Comparison of ENCODE assay signal across 11 mouse cellular contexts in the genomic region with DNA sequence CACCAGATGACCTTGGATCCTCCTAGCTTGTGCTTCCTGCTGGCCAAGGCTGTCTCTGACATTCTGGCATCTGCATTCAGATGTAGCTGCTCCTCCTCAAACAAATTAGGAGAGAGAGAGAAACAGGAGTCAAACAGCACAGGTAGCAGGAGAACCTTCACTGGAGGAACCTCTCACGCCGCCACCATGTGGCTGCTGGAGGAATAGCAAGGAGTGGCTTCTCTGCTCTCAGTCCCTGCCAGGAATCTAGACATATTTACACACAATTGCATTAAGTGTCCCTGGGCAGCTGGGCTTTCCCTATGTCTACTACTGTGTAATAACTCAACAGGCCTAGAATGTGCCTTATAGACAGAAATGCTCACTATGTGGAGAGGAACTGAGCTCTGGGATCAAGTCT. TPM values are rescaled to one million over a fixed set of nuclear protein-coding genes. Genes with fewer than 3 reads are reported as not detected.
A peak's percentile ranks its signal among the peaks of the same experiment; 100 is the strongest.
DNase-seq lines count a peak whose midpoint lies in the region; ATAC-seq and TF ChIP-seq lines count a peak whose summit lies in the region.
"Not testable (repeated sequence)": the region's sequence is repeated elsewhere in the genome, so short reads cannot be mapped to it uniquely, and the experiment has no call there.
"Had no signal": no experiment of that assay in that cellular context is flagged by ENCODE, and none has a peak within 500 bp of the region (broad histone marks: within the 10 kb centered on the region; RNA-seq: fewer than 3 reads in every experiment).

No protein-coding gene starts in this region.

- H3K27ac ChIP-seq in kidney, adult 2 months (ENCODE audit: insufficient read depth, low read depth, low read length); liver, embryonic 14.5 days; midbrain, postnatal 0 days (ENCODE audit: low read depth, low read length); stomach, postnatal 0 days (replicated peaks): not testable (repeated sequence)

- peak; percentile 77 for ATAC-seq in common myeloid progenitor, adult 5-6 weeks (replicated peaks; ENCODE audit: low read depth, poor library complexity, severe bottlenecking)
- ATAC-seq in liver, embryonic 14.5 days (ENCODE audit: insufficient read depth); midbrain, postnatal 0 days (ENCODE audit: low FRiP score): not testable (repeated sequence)
- ATAC-seq in stomach, postnatal 0 days (ENCODE audit: low FRiP score, low TSS enrichment) = 0 out of 2 replicates have a peak, but pooled peaks have one; percentile 51

- not testable (repeated sequence) for TF ChIP-seq POLR2A in kidney, adult 2 months (IDR thresholded peaks at IDR 0.05; ENCODE audit: low read depth, low read length)

- TF ChIP-seq EP300 in liver, embryonic 14.5 days (IDR thresholded peaks at IDR 0.05; ENCODE audit: low read depth); stomach, postnatal 0 days (optimal IDR thresholded peaks at IDR 0.05): not testable (repeated sequence)

- not testable (repeated sequence) for H3K36me3 ChIP-seq in kidney, adult 2 months (ENCODE audit: control insufficient read depth, insufficient read depth, low read length); liver, embryonic 14.5 days (replicated peaks; ENCODE audit: control insufficient read depth, insufficient read depth, low read depth); midbrain, postnatal 0 days (ENCODE audit: insufficient read depth, low read length); stomach, postnatal 0 days (ENCODE audit: control insufficient read depth, insufficient read depth, low read length)

- DNase-seq in B cell, adult 2 months = peak; percentile 37 to 40
- peak; percentile 12 for DNase-seq in adipocyte (ENCODE audit: low spot score)
- peak; percentile 82 for DNase-seq in heart, adult 11 months
- DNase-seq in kidney, adult 2 months = peak; percentile 26
- DNase-seq in liver, embryonic 14.5 days (ENCODE audit: low read depth in 3 of 3, low spot score in 3 of 3) = not testable (repeated sequence)
- peak; percentile 50 for DNase-seq in midbrain, postnatal 0 days (ENCODE audit: low spot score)
- DNase-seq in stomach, postnatal 0 days (ENCODE audit: low spot score) = peak; percentile 66

- not testable (repeated sequence) for H3K4me1 ChIP-seq in kidney, adult 2 months (ENCODE audit: control insufficient read depth, insufficient read depth, low read length); liver, embryonic 14.5 days (replicated peaks; ENCODE audit: control insufficient read depth in 2 of 2, insufficient read depth in 2 of 2, low read length in 1 of 2); midbrain, postnatal 0 days (ENCODE audit: insufficient read depth, low read length); stomach, postnatal 0 days (replicated peaks; ENCODE audit: control insufficient read depth, insufficient read depth)

- H3K27me3 ChIP-seq in kidney, adult 2 months (replicated peaks; ENCODE audit: control insufficient read depth, insufficient read depth, low read length); liver, embryonic 14.5 days (ENCODE audit: control insufficient read depth, insufficient read depth, low read length); midbrain, postnatal 0 days (ENCODE audit: insufficient read depth, low read length); stomach, postnatal 0 days (ENCODE audit: control insufficient read depth, insufficient read depth, low read length): not testable (repeated sequence)

- H3K4me3 ChIP-seq in kidney, adult 2 months (ENCODE audit: insufficient read depth, low read depth, low read length); liver, embryonic 14.5 days (ENCODE audit: insufficient read depth in 1 of 2, low read depth in 2 of 2, low read length in 2 of 2); midbrain, postnatal 0 days (ENCODE audit: low read depth, low read length); stomach, postnatal 0 days (ENCODE audit: low read depth, low read length): not testable (repeated sequence)

- peak; percentile 54 for TF ChIP-seq CTCF in kidney, adult 2 months (conservative IDR thresholded peaks at IDR 0.05; ENCODE audit: insufficient read depth, insufficient read length, low read depth, low read length)
- TF ChIP-seq CTCF in liver, embryonic 14.5 days (IDR thresholded peaks at IDR 0.05; ENCODE audit: low read depth) = peak; percentile 73
- peak; percentile 73 for TF ChIP-seq CTCF in midbrain, postnatal 0 days (IDR thresholded peaks at IDR 0.05)
- TF ChIP-seq CTCF in stomach, postnatal 0 days (IDR thresholded peaks at IDR 0.05; ENCODE audit: low read depth) = peak; percentile 76

- not testable (repeated sequence) for H3K4me2 ChIP-seq in liver, embryonic 14.5 days (ENCODE audit: low read depth); midbrain, postnatal 0 days (ENCODE audit: low read depth, low read length, poor library complexity, severe bottlenecking); stomach, postnatal 0 days (replicated peaks; ENCODE audit: low read depth)

- not testable (repeated sequence) for H3K9ac ChIP-seq in liver, embryonic 14.5 days (replicated peaks); midbrain, postnatal 0 days (replicated peaks; ENCODE audit: low read length, poor library complexity, severe bottlenecking); stomach, postnatal 0 days (ENCODE audit: low read length)

- not testable (repeated sequence) for H3K9me3 ChIP-seq in liver, embryonic 14.5 days (ENCODE audit: control insufficient read depth, low read length); midbrain, postnatal 0 days (ENCODE audit: low read length); stomach, postnatal 0 days (ENCODE audit: control insufficient read depth, low read length)

- WGBS in kidney, adult 2 months = 2% methylated on average over 2 of the region's 2 CpGs
- WGBS in liver, embryonic 14.5 days (ENCODE audit: insufficient replicate concordance) = 0% methylated on average over 2 of the region's 2 CpGs
- WGBS in midbrain, postnatal 0 days = 2% methylated on average over 2 of the region's 2 CpGs
- 0% methylated on average over 2 of the region's 2 CpGs for WGBS in stomach, postnatal 0 days

RNA-seq across cellular contexts. Expression of gene Krtap5-1, which starts 3.1 kb away (rescaled TPM):
- total RNA-seq in common myeloid progenitor, adult 5-6 weeks (2017) = not detected in 2 replicates
- not detected in 2 replicates for polyA plus RNA-seq in kidney, adult 2 months (2012; rRNA removed)
- not detected in 2 replicates for polyA plus RNA-seq in liver, embryonic 14.5 days (2012; rRNA removed)
- polyA plus RNA-seq in liver, embryonic 14.5 days (2014; fragmentation: Nextera tagmentation; extraction: Ambion mirVana) = not detected in 2 replicates
- total RNA-seq in midbrain, postnatal 0 days (2014; rRNA removed) = not detected in 2 replicates
- not detected in 2 replicates for polyA plus RNA-seq in midbrain, postnatal 0 days (2015; fragmentation: Nextera tagmentation; extraction: Ambion mirVana)
- polyA plus RNA-seq in stomach, postnatal 0 days (2015; fragmentation: Nextera tagmentation; extraction: Ambion mirVana) = not detected in 2 replicates
- total RNA-seq: layer of hippocampus, postnatal 25 days had no signal
- polyA plus RNA-seq: heart, embryonic 16.5 days; urinary bladder, adult 2 months had no signal

RNA-seq across cellular contexts. Expression of gene Krtap5-4, which starts 9.5 kb away (rescaled TPM):
- total RNA-seq in common myeloid progenitor, adult 5-6 weeks (2017) = not detected in 2 replicates
- polyA plus RNA-seq in kidney, adult 2 months (2012; rRNA removed) = not detected in 2 replicates
- not detected in 2 replicates for polyA plus RNA-seq in liver, embryonic 14.5 days (2012; rRNA removed)
- polyA plus RNA-seq in liver, embryonic 14.5 days (2014; fragmentation: Nextera tagmentation; extraction: Ambion mirVana) = not detected in 2 replicates
- not detected in 2 replicates for total RNA-seq in midbrain, postnatal 0 days (2014; rRNA removed)
- polyA plus RNA-seq in midbrain, postnatal 0 days (2015; fragmentation: Nextera tagmentation; extraction: Ambion mirVana) = not detected in 2 replicates
- not detected in 2 replicates for polyA plus RNA-seq in stomach, postnatal 0 days (2015; fragmentation: Nextera tagmentation; extraction: Ambion mirVana)
- total RNA-seq: layer of hippocampus, postnatal 25 days had no signal
- polyA plus RNA-seq: urinary bladder, adult 2 months had no signal

RNA-seq across cellular contexts. Expression of gene Gm4559, which starts 19.7 kb away (rescaled TPM):
- not detected in 2 replicates for total RNA-seq in common myeloid progenitor, adult 5-6 weeks (2017)
- not detected in 2 replicates for polyA plus RNA-seq in kidney, adult 2 months (2012; rRNA removed)
- not detected in 2 replicates for polyA plus RNA-seq in liver, embryonic 14.5 days (2012; rRNA removed)
- polyA plus RNA-seq in liver, embryonic 14.5 days (2014; fragmentation: Nextera tagmentation; extraction: Ambion mirVana) = not detected in 2 replicates
- total RNA-seq in midbrain, postnatal 0 days (2014; rRNA removed) = not detected in 2 replicates
- not detected in 2 replicates for polyA plus RNA-seq in midbrain, postnatal 0 days (2015; fragmentation: Nextera tagmentation; extraction: Ambion mirVana)
- not detected in 2 replicates for polyA plus RNA-seq in stomach, postnatal 0 days (2015; fragmentation: Nextera tagmentation; extraction: Ambion mirVana)
- total RNA-seq: layer of hippocampus, postnatal 25 days had no signal
- polyA plus RNA-seq: heart, embryonic 16.5 days; urinary bladder, adult 2 months had no signal

RNA-seq across cellular contexts. Expression of gene Gm2431, which starts 35.7 kb away (rescaled TPM):
- total RNA-seq in common myeloid progenitor, adult 5-6 weeks (2017) = not detected in 2 replicates
- polyA plus RNA-seq in kidney, adult 2 months (2012; rRNA removed) = not detected in 2 replicates
- polyA plus RNA-seq in liver, embryonic 14.5 days (2012; rRNA removed) = not detected in 2 replicates
- not detected in 2 replicates for polyA plus RNA-seq in liver, embryonic 14.5 days (2014; fragmentation: Nextera tagmentation; extraction: Ambion mirVana)
- total RNA-seq in midbrain, postnatal 0 days (2014; rRNA removed) = not detected in 2 replicates
- not detected in 2 replicates for polyA plus RNA-seq in midbrain, postnatal 0 days (2015; fragmentation: Nextera tagmentation; extraction: Ambion mirVana)
- polyA plus RNA-seq in stomach, postnatal 0 days (2015; fragmentation: Nextera tagmentation; extraction: Ambion mirVana) = not detected in 2 replicates
- total RNA-seq: layer of hippocampus, postnatal 25 days had no signal
- polyA plus RNA-seq: heart, embryonic 16.5 days; urinary bladder, adult 2 months had no signal

RNA-seq across cellular contexts. Expression of gene Gm40460, which starts 53.0 kb away (rescaled TPM):
- not detected in 2 replicates for total RNA-seq in common myeloid progenitor, adult 5-6 weeks (2017)
- not detected in 2 replicates for polyA plus RNA-seq in kidney, adult 2 months (2012; rRNA removed)
- not detected in 2 replicates for polyA plus RNA-seq in liver, embryonic 14.5 days (2012; rRNA removed)
- not detected in 2 replicates for polyA plus RNA-seq in liver, embryonic 14.5 days (2014; fragmentation: Nextera tagmentation; extraction: Ambion mirVana)
- not detected in 2 replicates for total RNA-seq in midbrain, postnatal 0 days (2014; rRNA removed)
- polyA plus RNA-seq in midbrain, postnatal 0 days (2015; fragmentation: Nextera tagmentation; extraction: Ambion mirVana) = not detected in 2 replicates
- polyA plus RNA-seq in stomach, postnatal 0 days (2015; fragmentation: Nextera tagmentation; extraction: Ambion mirVana) = not detected in 2 replicates
- total RNA-seq: layer of hippocampus, postnatal 25 days had no signal
- polyA plus RNA-seq: heart, embryonic 16.5 days; urinary bladder, adult 2 months had no signal
